Mouse (Mus musculus) megakaryocyte, embryonic 14.5 days (primary cell): Measurements from ENCODE around the gene Upk2.

Source experiments
- FLI1 ChIP-seq: IDR thresholded peaks from 2 replicates; pipeline ENCODE4 v1.6.1; 2012; ENCODE audit warnings: low read length, inconsistent platforms, mixed read lengths
- GATA1 ChIP-seq: IDR thresholded peaks from 3 replicates; pipeline ENCODE4 v1.6.1; 2012; ENCODE audit warnings: mixed read lengths, low read length, inconsistent platforms, borderline replicate concordance

GRCm38 (mm10) chr9:44418519-44419385 is 36.0 kb downstream of the Upk2 start, which contains the start of gene Ccdc84:
- TF ChIP-seq GATA1, result no peak
- TF ChIP-seq FLI1, result no peak
